Mouse (Mus musculus) heart, adult 8-10 months (tissue): ENCODE results near the gene Zdhhc24. TPM values are rescaled to one million over a fixed set of nuclear protein-coding genes. Genes with fewer than 3 reads are reported as not detected.
"Not testable (repeated sequence)": the region's sequence is repeated elsewhere in the genome, so short reads cannot be mapped to it uniquely, and the experiment has no call there.

ENCODE experiments used
- DNase-seq: peaks from one replicate; pipeline ENCODE4 v3.0.0; 2022; ENCODE audit warnings: low spot score
- total RNA-seq, 4 experiments: library from RNA; stranded (reverse); gene quantifications; 2 replicates each; pipeline ENCODE4 v1.2.4; 2022

The Zdhhc24 gene
- total RNA-seq = 1 to 10 TPM; 2.8 to 4.2 (median 3.4) TPM

GRCm38 (mm10) chr19:4878405-4879323, at the start of gene Zdhhc24:
TSS of gene Zdhhc24 (plus strand) at chr19:4878668.
- peak; percentile 97 for DNase-seq

GRCm38 (mm10) chr19:4829156-4829555, 49.3 kb upstream of the Zdhhc24 start:
- DNase-seq = peak; percentile 69

GRCm38 (mm10) chr19:4833977-4834376, 44.5 kb upstream of the Zdhhc24 start:
- no peak for DNase-seq

- DNase-seq = no peak
Observed at GRCm38 (mm10) chr19:4836096-4836495, 42.4 kb upstream of the Zdhhc24 start.

GRCm38 (mm10) chr19:4837049-4837448, 41.4 kb upstream of the Zdhhc24 start:
- no peak for DNase-seq

GRCm38 (mm10) chr19:4838526-4839140, 39.8 kb upstream of the Zdhhc24 start:
- DNase-seq = no peak

- peak; percentile 97 for DNase-seq
Observed at GRCm38 (mm10) chr19:4839149-4839548, 39.3 kb upstream of the Zdhhc24 start, which contains the start of the genes Ccs and Ccdc87. TSS of gene Ccs (minus strand) at chr19:4839332. TSS of gene Ccdc87 (plus strand) at chr19:4839366.

GRCm38 (mm10) chr19:4840848-4841247, 37.6 kb upstream of the Zdhhc24 start:
- no peak for DNase-seq

- DNase-seq = no peak
Observed at GRCm38 (mm10) chr19:4842611-4843010, 35.9 kb upstream of the Zdhhc24 start.

GRCm38 (mm10) chr19:4845846-4846245, 32.6 kb upstream of the Zdhhc24 start:
- DNase-seq = no peak

GRCm38 (mm10) chr19:4847490-4847889, 31.0 kb upstream of the Zdhhc24 start:
- DNase-seq = no peak

- no peak for DNase-seq
Observed at GRCm38 (mm10) chr19:4849800-4850199, 28.7 kb upstream of the Zdhhc24 start.

GRCm38 (mm10) chr19:4850281-4850680, 28.2 kb upstream of the Zdhhc24 start:
- no peak for DNase-seq

GRCm38 (mm10) chr19:4854552-4855469, 23.7 kb upstream of the Zdhhc24 start, which contains the start of gene Ctsf:
TSS of gene Ctsf (plus strand) at chr19:4855130.
- peak; percentile 91 for DNase-seq

GRCm38 (mm10) chr19:4855470-4855820, 23.0 kb upstream of the Zdhhc24 start:
- DNase-seq = no peak

- no peak for DNase-seq
Observed at GRCm38 (mm10) chr19:4855951-4856350, 22.5 kb upstream of the Zdhhc24 start.

GRCm38 (mm10) chr19:4859081-4859480, 19.4 kb upstream of the Zdhhc24 start:
- no peak for DNase-seq

GRCm38 (mm10) chr19:4863048-4863447, 15.4 kb upstream of the Zdhhc24 start:
- no peak for DNase-seq

GRCm38 (mm10) chr19:4865147-4865546, 13.3 kb upstream of the Zdhhc24 start:
- no peak for DNase-seq

- not testable (repeated sequence) for DNase-seq
Observed at GRCm38 (mm10) chr19:4874613-4875012, 3.9 kb upstream of the Zdhhc24 start.

GRCm38 (mm10) chr19:4876241-4876640, 2.2 kb upstream of the Zdhhc24 start:
- DNase-seq = no peak

GRCm38 (mm10) chr19:4876755-4877154, 1.7 kb upstream of the Zdhhc24 start:
- no peak for DNase-seq
